Mouse (Mus musculus): ENCODE measurements around the gene Rxra. TPM values are rescaled to one million over a fixed set of nuclear protein-coding genes. Genes with fewer than 3 reads are reported as not detected.
A peak's percentile ranks its signal among the peaks of the same experiment; 100 is the strongest.

The Rxra gene
- polyA plus RNA-seq, 1 experiment: 107 TPM

DNA sequence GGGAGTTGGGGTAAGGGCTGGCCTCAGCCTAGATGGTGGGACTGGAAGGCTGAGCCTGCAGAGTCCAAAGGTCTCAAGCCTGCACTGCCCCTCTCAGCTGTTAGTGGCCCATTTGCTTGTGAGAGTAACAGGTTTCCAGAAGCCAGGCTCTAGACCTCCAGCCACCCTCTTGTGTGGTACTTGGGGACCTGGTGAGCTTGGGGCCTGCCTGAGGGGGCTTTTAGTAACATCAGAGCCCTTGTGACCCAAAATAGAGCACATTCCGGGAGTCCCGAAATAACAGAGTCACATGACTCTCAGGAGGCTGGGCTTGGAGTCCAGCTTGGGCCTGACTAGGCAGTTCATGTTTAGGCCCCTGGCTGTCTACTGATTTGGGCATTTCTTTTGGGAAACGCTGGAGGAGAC lies 3.4 kb downstream of the Rxra start:
- Histone ChIP-seq H3K36me3 (ENCODE audit: control insufficient read depth, insufficient read depth, low read length) (no peaks in the 10 kb centered on the region), H3K27ac (ENCODE audit: insufficient read depth, low read depth, low read length) (peak overlapping the region; percentile 92), H3K4me3 (ENCODE audit: insufficient read depth, low read depth, low read length) (peak overlapping the region; percentile 57), H3K4me1 (ENCODE audit: control insufficient read depth, insufficient read depth, low read length) (peaks cover 55% of the 10 kb centered on the region), H3K27me3 (replicated peaks; ENCODE audit: control insufficient read depth, insufficient read depth, low read length) (no peaks in the 10 kb centered on the region)
- 2% methylated on average over 3 of the region's 3 CpGs for WGBS
- TF ChIP-seq CTCF (conservative IDR thresholded peaks at IDR 0.05; ENCODE audit: insufficient read depth, insufficient read length, low read depth, low read length) (no peak), POLR2A (IDR thresholded peaks at IDR 0.05; ENCODE audit: low read depth, low read length) (no peak)
- DNase-seq: peak; percentile 82

DNA sequence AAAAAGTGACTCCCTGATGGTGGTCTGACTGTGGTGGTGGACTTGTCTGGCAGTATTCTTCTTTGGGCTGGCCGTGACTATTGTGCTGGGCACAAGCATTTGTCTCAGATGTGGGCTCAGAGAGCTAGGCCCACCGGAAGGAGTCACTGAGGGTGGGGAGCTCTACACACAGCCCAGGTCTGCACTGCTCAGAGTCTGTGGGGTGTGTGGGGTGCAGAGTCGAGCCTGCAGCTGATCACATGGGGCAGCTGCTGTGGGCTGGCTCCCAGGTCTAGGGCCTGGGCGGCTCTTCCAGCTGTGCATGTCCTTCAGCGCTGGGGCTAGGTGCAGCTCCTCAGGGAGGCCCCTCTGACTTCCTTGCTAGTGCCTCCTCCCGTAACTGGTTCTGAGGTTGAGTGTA lies 3.8 kb downstream of the Rxra start:
- H3K4me3 ChIP-seq (ENCODE audit: insufficient read depth, low read depth, low read length): peak overlapping the region; percentile 57
- H3K27me3 ChIP-seq (replicated peaks; ENCODE audit: control insufficient read depth, insufficient read depth, low read length): no peaks in the 10 kb centered on the region
- no peaks in the 10 kb centered on the region for H3K36me3 ChIP-seq (ENCODE audit: control insufficient read depth, insufficient read depth, low read length)
- peak; percentile 54 for DNase-seq
- WGBS: 26% methylated on average over 6 of the region's 6 CpGs
- peaks cover 57% of the 10 kb centered on the region for H3K4me1 ChIP-seq (ENCODE audit: control insufficient read depth, insufficient read depth, low read length)
- peak overlapping the region; percentile 92 for H3K27ac ChIP-seq (ENCODE audit: insufficient read depth, low read depth, low read length)
- TF ChIP-seq CTCF (conservative IDR thresholded peaks at IDR 0.05; ENCODE audit: insufficient read depth, insufficient read length, low read depth, low read length) (no peak), POLR2A (IDR thresholded peaks at IDR 0.05; ENCODE audit: low read depth, low read length) (no peak)

DNA sequence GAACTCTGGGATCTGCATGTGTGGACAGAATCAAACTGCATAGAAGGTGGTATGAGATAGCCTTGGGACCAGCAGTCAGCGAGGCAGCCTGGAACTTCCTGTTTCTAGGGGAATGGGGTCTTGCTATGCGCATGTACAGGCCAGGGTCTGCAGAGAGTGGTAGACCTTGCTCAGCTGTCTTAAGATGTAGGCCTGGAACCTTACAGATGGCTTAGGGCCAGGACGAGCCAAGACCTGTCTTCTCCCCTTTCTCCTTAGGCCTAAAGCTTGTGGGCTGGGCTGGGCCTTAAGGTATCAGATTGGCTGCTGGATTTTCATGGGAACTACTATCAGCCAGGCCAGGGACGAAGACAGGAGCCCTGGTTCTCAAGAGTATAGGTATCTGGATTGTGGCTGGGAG lies 4.4 kb downstream of the Rxra start:
- TF ChIP-seq POLR2A (IDR thresholded peaks at IDR 0.05; ENCODE audit: low read depth, low read length) (no peak), CTCF (conservative IDR thresholded peaks at IDR 0.05; ENCODE audit: insufficient read depth, insufficient read length, low read depth, low read length) (no peak)
- 67% methylated on average over 4 of the region's 4 CpGs for WGBS
- no peaks in the 10 kb centered on the region for H3K36me3 ChIP-seq (ENCODE audit: control insufficient read depth, insufficient read depth, low read length)
- peak overlapping the region; percentile 92 for H3K27ac ChIP-seq (ENCODE audit: insufficient read depth, low read depth, low read length)
- H3K4me1 ChIP-seq (ENCODE audit: control insufficient read depth, insufficient read depth, low read length): peaks cover 63% of the 10 kb centered on the region
- H3K4me3 ChIP-seq (ENCODE audit: insufficient read depth, low read depth, low read length): peak overlapping the region; percentile 57; the same call in 1 of the 2 replicates
- no peak for DNase-seq
- H3K27me3 ChIP-seq (replicated peaks; ENCODE audit: control insufficient read depth, insufficient read depth, low read length): no peaks in the 10 kb centered on the region

DNA sequence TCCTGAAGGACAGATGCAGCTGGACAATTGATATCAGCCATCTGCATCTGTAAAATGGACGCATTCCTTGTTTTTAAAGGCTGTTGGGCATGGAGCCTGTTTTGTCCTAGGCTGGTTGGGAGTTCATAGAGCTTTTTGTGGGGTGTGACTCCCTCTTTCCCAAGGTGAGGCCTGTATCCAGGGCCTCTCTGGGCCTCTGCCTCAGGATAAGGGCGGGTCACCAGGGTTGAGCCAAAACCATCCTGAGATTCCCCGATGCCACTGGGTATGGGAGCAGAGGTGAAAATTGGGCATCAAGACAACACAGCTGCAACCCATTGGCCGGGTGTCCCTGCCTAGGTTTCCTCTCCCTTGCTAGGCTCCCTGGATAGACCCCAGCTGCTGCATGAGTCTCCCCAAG lies 5.2 kb downstream of the Rxra start:
- Histone ChIP-seq H3K27ac (ENCODE audit: insufficient read depth, low read depth, low read length) (no peak overlapping the region), H3K4me1 (ENCODE audit: control insufficient read depth, insufficient read depth, low read length) (peaks cover 71% of the 10 kb centered on the region), H3K27me3 (replicated peaks; ENCODE audit: control insufficient read depth, insufficient read depth, low read length) (no peaks in the 10 kb centered on the region), H3K36me3 (ENCODE audit: control insufficient read depth, insufficient read depth, low read length) (no peaks in the 10 kb centered on the region), H3K4me3 (ENCODE audit: insufficient read depth, low read depth, low read length) (no peak overlapping the region)
- no peak for DNase-seq
- 64% methylated on average over 4 of the region's 4 CpGs for WGBS
- no peak for TF ChIP-seq CTCF (conservative IDR thresholded peaks at IDR 0.05; ENCODE audit: insufficient read depth, insufficient read length, low read depth, low read length)
- TF ChIP-seq POLR2A (IDR thresholded peaks at IDR 0.05; ENCODE audit: low read depth, low read length): no peak

DNA sequence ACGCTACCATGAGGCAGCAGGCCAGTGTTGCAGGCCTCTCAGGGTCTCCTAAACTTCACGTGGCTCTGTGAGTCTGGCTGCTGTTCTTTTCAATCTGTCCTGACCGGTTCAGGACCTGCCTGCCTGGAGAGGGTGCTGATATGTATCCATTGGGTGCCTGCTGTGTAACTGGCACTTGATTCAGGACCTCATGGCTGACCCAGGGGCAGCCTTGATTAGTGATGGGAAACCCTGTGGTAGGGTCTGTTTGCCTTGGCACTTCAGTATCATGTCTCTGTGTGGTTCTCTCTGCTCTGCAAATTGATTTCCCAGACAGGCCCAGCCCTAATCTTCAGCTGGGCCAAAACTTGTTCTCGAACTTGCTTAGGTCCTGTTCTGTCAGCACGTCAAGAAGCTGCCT lies 5.9 kb downstream of the Rxra start:
- H3K36me3 ChIP-seq (ENCODE audit: control insufficient read depth, insufficient read depth, low read length): no peaks in the 10 kb centered on the region
- H3K4me3 ChIP-seq (ENCODE audit: insufficient read depth, low read depth, low read length): no peak overlapping the region
- WGBS: 33% methylated on average over 5 of the region's 5 CpGs
- no peak for DNase-seq
- H3K27ac ChIP-seq (ENCODE audit: insufficient read depth, low read depth, low read length): no peak overlapping the region
- no peak for TF ChIP-seq CTCF (conservative IDR thresholded peaks at IDR 0.05; ENCODE audit: insufficient read depth, insufficient read length, low read depth, low read length)
- no peak for TF ChIP-seq POLR2A (IDR thresholded peaks at IDR 0.05; ENCODE audit: low read depth, low read length)
- H3K27me3 ChIP-seq (replicated peaks; ENCODE audit: control insufficient read depth, insufficient read depth, low read length): no peaks in the 10 kb centered on the region
- H3K4me1 ChIP-seq (ENCODE audit: control insufficient read depth, insufficient read depth, low read length): peaks cover 78% of the 10 kb centered on the region

DNA sequence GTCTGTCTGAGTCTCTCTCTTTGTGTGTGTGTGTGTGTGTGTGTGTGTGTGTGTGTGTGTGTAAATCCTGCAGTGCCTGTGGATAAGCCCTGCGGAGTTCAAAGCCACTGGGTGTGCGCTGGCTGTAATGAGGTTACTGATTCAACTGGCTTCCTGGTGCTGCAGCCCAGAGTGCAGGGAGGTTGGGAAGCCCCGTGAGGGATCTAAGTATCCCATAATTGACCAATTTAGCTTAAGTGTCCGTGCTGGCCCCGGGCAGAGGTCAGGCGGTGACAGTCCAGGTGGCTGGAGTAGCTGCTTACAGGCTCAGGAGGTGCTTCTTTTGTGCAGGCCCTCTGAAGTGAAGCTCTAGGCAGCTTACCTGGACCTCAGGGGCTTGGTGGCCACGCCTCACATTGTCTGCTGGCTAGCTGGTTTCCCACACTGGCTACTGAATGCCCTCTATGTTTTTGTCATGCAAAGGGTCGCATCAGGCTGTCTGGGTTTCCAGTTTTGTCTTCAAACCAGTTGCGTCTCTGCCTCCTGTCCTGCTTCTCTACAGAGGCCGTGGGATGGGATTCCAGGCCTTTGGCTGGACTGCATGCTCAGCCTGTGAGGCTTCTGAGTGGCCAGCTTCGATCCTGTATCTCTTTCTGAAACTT lies 7.9 kb downstream of the Rxra start:
- 46% methylated on average over 11 of the region's 11 CpGs for WGBS
- H3K36me3 ChIP-seq (ENCODE audit: control insufficient read depth, insufficient read depth, low read length): no peaks in the 10 kb centered on the region
- peak; percentile 77 for DNase-seq
- TF ChIP-seq POLR2A (IDR thresholded peaks at IDR 0.05; ENCODE audit: low read depth, low read length): no peak
- no peak overlapping the region for H3K27ac ChIP-seq (ENCODE audit: insufficient read depth, low read depth, low read length)
- H3K27me3 ChIP-seq (replicated peaks; ENCODE audit: control insufficient read depth, insufficient read depth, low read length): no peaks in the 10 kb centered on the region
- no peak overlapping the region for H3K4me3 ChIP-seq (ENCODE audit: insufficient read depth, low read depth, low read length)
- H3K4me1 ChIP-seq (ENCODE audit: control insufficient read depth, insufficient read depth, low read length): peaks cover 92% of the 10 kb centered on the region

DNA sequence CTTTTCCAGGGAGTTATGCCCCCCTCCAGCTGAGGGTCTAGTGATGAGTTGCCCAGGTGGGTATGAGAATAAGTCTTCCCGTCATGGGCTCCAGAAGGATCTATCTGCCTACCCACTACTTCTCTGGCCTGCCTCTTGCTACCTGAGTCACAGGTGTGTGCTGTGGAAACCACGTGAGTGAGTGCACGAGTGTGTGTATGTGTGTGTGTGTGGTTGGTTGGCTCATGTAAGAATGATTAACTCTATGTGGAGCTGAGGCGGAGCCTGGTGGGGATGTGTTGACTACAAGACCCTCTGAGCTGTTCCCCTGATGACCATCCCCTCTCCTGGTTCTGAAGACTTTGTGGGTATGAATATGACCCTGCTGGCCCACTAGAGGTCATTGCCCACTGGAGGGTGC lies 9.7 kb downstream of the Rxra start:
- 57% methylated on average over 4 of the region's 4 CpGs for WGBS
- DNase-seq: peak; percentile 54
- peak overlapping the region; percentile 6; the same call in 1 of the 2 replicates for H3K27ac ChIP-seq (ENCODE audit: insufficient read depth, low read depth, low read length)
- no peak for TF ChIP-seq POLR2A (IDR thresholded peaks at IDR 0.05; ENCODE audit: low read depth, low read length)
- TF ChIP-seq CTCF (conservative IDR thresholded peaks at IDR 0.05; ENCODE audit: insufficient read depth, insufficient read length, low read depth, low read length): no peak
- H3K4me1 ChIP-seq (ENCODE audit: control insufficient read depth, insufficient read depth, low read length): peaks cover 87% of the 10 kb centered on the region
- H3K36me3 ChIP-seq (ENCODE audit: control insufficient read depth, insufficient read depth, low read length): no peaks in the 10 kb centered on the region
- H3K4me3 ChIP-seq (ENCODE audit: insufficient read depth, low read depth, low read length): no peak overlapping the region
- no peaks in the 10 kb centered on the region for H3K27me3 ChIP-seq (replicated peaks; ENCODE audit: control insufficient read depth, insufficient read depth, low read length)

Measured in kidney, adult 2 months (tissue).